Mouse (Mus musculus) thymus, adult 2 months (tissue): ENCODE results near the gene Hspa4. TPM values are rescaled to one million over a fixed set of nuclear protein-coding genes. Genes with fewer than 3 reads are reported as not detected.
"Not testable (repeated sequence)": the region's sequence is repeated elsewhere in the genome, so short reads cannot be mapped to it uniquely, and the experiment has no call there.

Experiments used
- DNase-seq: peaks from one replicate; pipeline ENCODE4 v3.0.0; 2021
- H3K27ac ChIP-seq: fragments of 200-500 bp; 2 replicates; pipeline ENCODE4 v1.5.1; 2012; ENCODE audit warnings: low read length, control low read depth; ENCODE audit not compliant: control insufficient read depth, insufficient read depth
- H3K27me3 ChIP-seq: fragments of 200-500 bp; 2 replicates; pipeline ENCODE4 v1.6.1; 2012; ENCODE audit warnings: mild to moderate bottlenecking, low read length, moderate library complexity, mixed read lengths; ENCODE audit not compliant: control insufficient read depth, insufficient read depth
- H3K36me3 ChIP-seq: fragments of 200-500 bp; 2 replicates; pipeline ENCODE4 v1.6.1; 2012; ENCODE audit warnings: mild to moderate bottlenecking, low read length, moderate library complexity; ENCODE audit not compliant: control insufficient read depth, insufficient read depth
- H3K4me1 ChIP-seq: fragments of 200-500 bp; replicated peaks from 2 replicates; pipeline ENCODE4 v1.6.1; 2012; ENCODE audit warnings: low read length; ENCODE audit not compliant: control insufficient read depth, insufficient read depth
- H3K4me3 ChIP-seq: fragments of 200-500 bp; 2 replicates; pipeline ENCODE4 v1.5.1; 2012; ENCODE audit warnings: mild to moderate bottlenecking, low read length, control low read depth, moderate library complexity; ENCODE audit not compliant: control insufficient read depth, insufficient read depth
- CTCF ChIP-seq: fragments of 200-500 bp; IDR thresholded peaks from 2 replicates; pipeline ENCODE4 v1.5.1; 2012; ENCODE audit warnings: mild to moderate bottlenecking, control low read depth, low read length, moderate library complexity, borderline replicate concordance; ENCODE audit not compliant: control insufficient read depth, poor library complexity, insufficient read depth; ENCODE audit errors: extremely low read depth
- POLR2A ChIP-seq: fragments of 200-500 bp; IDR thresholded peaks from 2 replicates; pipeline ENCODE4 v1.6.1; 2012; ENCODE audit warnings: mild to moderate bottlenecking, low read length, control low read depth, moderate library complexity; ENCODE audit not compliant: control insufficient read depth, poor library complexity, insufficient read depth; ENCODE audit errors: extremely low read depth
- WGBS: fragments of 180-500 bp; shearing (Covaris S2); methylation state at CpG from one replicate; pipeline ENCODE4 v1.1.7; 2018; 5-methylcytosine and 5-hydroxymethylcytosine counted together
- polyA plus RNA-seq: library from polyadenylated mRNA; depleted of rRNA; stranded (reverse); fragments of >200 nt; gene quantifications from 2 replicates; pipeline ENCODE4 v1.2.3, GENCODE M21; 2012

The Hspa4 gene
- polyA plus RNA-seq, 1 experiment = 29.3 TPM

GRCm38 (mm10) chr11:53296880-53297279 lies 3.4 kb downstream of the Hspa4 start:
- Histone ChIP-seq H3K4me3 (no peak overlapping the region), H3K36me3 (peaks cover 3% of the 10 kb centered on the region), H3K4me1 (peaks cover 16% of the 10 kb centered on the region), H3K27me3 (no peaks in the 10 kb centered on the region), H3K27ac (no peak overlapping the region)
- DNase-seq = no peak
- WGBS = 73% methylated on average over 4 of the region's 4 CpGs
- TF ChIP-seq CTCF (no peak), POLR2A (no peak)

GRCm38 (mm10) chr11:53294441-53294840 lies 5.8 kb downstream of the Hspa4 start:
- no peak overlapping the region for H3K27ac ChIP-seq
- H3K27me3 ChIP-seq = no peaks in the 10 kb centered on the region
- H3K36me3 ChIP-seq = peaks cover 26% of the 10 kb centered on the region
- no peak for DNase-seq
- peaks cover 7% of the 10 kb centered on the region for H3K4me1 ChIP-seq
- no peak overlapping the region for H3K4me3 ChIP-seq
- TF ChIP-seq POLR2A = no peak
- TF ChIP-seq CTCF = no peak
- 93% methylated on average over 5 of the region's 5 CpGs for WGBS

GRCm38 (mm10) chr11:53290871-53291270 lies 9.4 kb downstream of the Hspa4 start:
- Histone ChIP-seq H3K4me3 (no peak overlapping the region), H3K36me3 (peaks cover 61% of the 10 kb centered on the region), H3K27me3 (no peaks in the 10 kb centered on the region), H3K4me1 (no peaks in the 10 kb centered on the region), H3K27ac (no peak overlapping the region)
- DNase-seq = no peak
- 97% methylated on average over 11 of the region's 11 CpGs for WGBS
- TF ChIP-seq CTCF (no peak), POLR2A (no peak)

- H3K27ac ChIP-seq, H3K27me3 ChIP-seq, DNase-seq, H3K4me1 ChIP-seq, H3K4me3 ChIP-seq: not testable (repeated sequence)
- 88% methylated on average over 2 of the region's 2 CpGs for WGBS
- H3K36me3 ChIP-seq = peaks cover 68% of the 10 kb centered on the region
Observed at GRCm38 (mm10) chr11:53290187-53290586, 10.1 kb downstream of the Hspa4 start.

GRCm38 (mm10) chr11:53285885-53286284 lies 14.4 kb downstream of the Hspa4 start:
- 97% methylated on average over 6 of the region's 6 CpGs for WGBS
- Histone ChIP-seq H3K27me3 (no peaks in the 10 kb centered on the region), H3K4me1 (no peaks in the 10 kb centered on the region), H3K27ac (no peak overlapping the region), H3K36me3 (peaks cover 95% of the 10 kb centered on the region), H3K4me3 (no peak overlapping the region)
- TF ChIP-seq POLR2A (no peak), CTCF (no peak)
- DNase-seq = no peak

GRCm38 (mm10) chr11:53278411-53278810 lies 21.8 kb downstream of the Hspa4 start:
- DNase-seq = no peak
- TF ChIP-seq POLR2A (no peak), CTCF (no peak)
- no peaks in the 10 kb centered on the region for H3K4me1 ChIP-seq
- H3K36me3 ChIP-seq = peaks cover 68% of the 10 kb centered on the region
- WGBS = 97% methylated on average over 4 of the region's 4 CpGs
- H3K4me3 ChIP-seq = no peak overlapping the region
- H3K27me3 ChIP-seq = no peaks in the 10 kb centered on the region
- H3K27ac ChIP-seq = no peak overlapping the region

- 97% methylated on average over 3 of the region's 3 CpGs for WGBS
- no peaks in the 10 kb centered on the region for H3K4me1 ChIP-seq
- no peak overlapping the region for H3K4me3 ChIP-seq
- no peaks in the 10 kb centered on the region for H3K27me3 ChIP-seq
- TF ChIP-seq CTCF (no peak), POLR2A (no peak)
- no peak overlapping the region for H3K27ac ChIP-seq
- peaks cover 70% of the 10 kb centered on the region for H3K36me3 ChIP-seq
- no peak for DNase-seq
Observed at GRCm38 (mm10) chr11:53275358-53275757, 24.9 kb downstream of the Hspa4 start.

- Histone ChIP-seq H3K27ac (no peak overlapping the region), H3K4me1 (no peaks in the 10 kb centered on the region), H3K27me3 (no peaks in the 10 kb centered on the region), H3K4me3 (no peak overlapping the region), H3K36me3 (peaks cover 76% of the 10 kb centered on the region)
- TF ChIP-seq CTCF (no peak), POLR2A (no peak)
- DNase-seq = no peak
- WGBS = 95% methylated on average over 5 of the region's 5 CpGs
Observed at GRCm38 (mm10) chr11:53273313-53273712, 26.9 kb downstream of the Hspa4 start.
